ENCODE assay signal across 22 mouse cellular contexts in genomic region chrX:72961511-72961910, GRCm38 (mm10). TPM values are rescaled to one million over a fixed set of nuclear protein-coding genes. Genes with fewer than 3 reads are reported as not detected.
"Had no signal": no experiment of that assay in that cellular context is flagged by ENCODE, and none has a peak within 500 bp of the region (broad histone marks: within the 10 kb centered on the region; RNA-seq: fewer than 3 reads in every experiment).

No protein-coding gene starts in this region.

- H3K4me3 ChIP-seq: heart, embryonic 10.5 days; heart, embryonic 12.5 days; hindbrain, embryonic 13.5 days; hindbrain, embryonic 15.5 days; limb, embryonic 13.5 days; limb, embryonic 15.5 days; liver, embryonic 12.5 days had no signal

- H3K4me1 ChIP-seq: heart, embryonic 10.5 days; heart, embryonic 12.5 days; hindbrain, embryonic 13.5 days; hindbrain, embryonic 15.5 days; limb, embryonic 13.5 days; limb, embryonic 15.5 days; liver, embryonic 12.5 days had no signal

- DNase-seq: forebrain, postnatal 0 days; gastrocnemius, postnatal 14 days; gastrocnemius, postnatal 36 days; heart, adult 18-20 months; heart, postnatal 10 days; heart, postnatal 36 days; kidney, adult 11 months; kidney, postnatal 10 days; layer of hippocampus, adult 9-11 months; layer of hippocampus, postnatal 36 days; left cerebral cortex, postnatal 4 days; lung, adult 18-20 months had no signal

- H3K27ac ChIP-seq: heart, embryonic 10.5 days; hindbrain, embryonic 13.5 days; hindbrain, embryonic 15.5 days; hindbrain, postnatal 0 days; limb, embryonic 13.5 days; limb, embryonic 15.5 days; liver, embryonic 12.5 days; liver, embryonic 14.5 days had no signal

RNA-seq across cellular contexts. Expression of gene Zfp185, which starts 25.6 kb away (rescaled TPM):
- total RNA-seq: hematopoietic stem cell, adult 5-6 weeks had no signal
